Mouse (Mus musculus) liver, embryonic 13.5 days (tissue): ENCODE results near the gene Cyb5b. TPM values are rescaled to one million over a fixed set of nuclear protein-coding genes. Genes with fewer than 3 reads are reported as not detected.
A peak's percentile ranks its signal among the peaks of the same experiment; 100 is the strongest.
"Not testable (repeated sequence)": the region's sequence is repeated elsewhere in the genome, so short reads cannot be mapped to it uniquely, and the experiment has no call there.

Source experiments
- ATAC-seq: fragments of 200-750 bp; cut with Nextera tagmentation; 2 replicates; pipeline ENCODE4 v1.8.0; 2017; ENCODE audit warnings: low read depth, mild to moderate bottlenecking, moderate number of reproducible peaks, moderate library complexity
- DNase-seq: peaks from one replicate; pipeline ENCODE4 v3.0.0; 2022
- H3K27ac ChIP-seq: fragments of 300-500 bp; sonication (generic); 2 replicates; pipeline ENCODE4 v1.5.1; 2015; ENCODE audit warnings: moderate library complexity, mild to moderate bottlenecking, inconsistent platforms
- H3K27me3 ChIP-seq: fragments of 300-500 bp; sonication (generic); 2 replicates; pipeline ENCODE4 v1.6.1; 2015; ENCODE audit warnings: mild to moderate bottlenecking, inconsistent platforms
- H3K36me3 ChIP-seq: fragments of 300-500 bp; sonication (generic); 2 replicates; pipeline ENCODE4 v1.6.1; 2015; ENCODE audit warnings: mild to moderate bottlenecking, inconsistent platforms
- H3K4me1 ChIP-seq: fragments of 300-500 bp; sonication (generic); replicated peaks from 2 replicates; pipeline ENCODE4 v1.6.1; 2015; ENCODE audit warnings: inconsistent platforms
- H3K4me2 ChIP-seq: fragments of 300-500 bp; sonication (generic); 2 replicates; pipeline ENCODE4 v1.6.1; 2015; ENCODE audit warnings: inconsistent platforms, mild to moderate bottlenecking, moderate library complexity
- H3K4me3 ChIP-seq: fragments of 300-500 bp; sonication (generic); replicated peaks from 2 replicates; pipeline ENCODE4 v1.5.1; 2015; ENCODE audit warnings: mild to moderate bottlenecking, inconsistent platforms
- H3K9ac ChIP-seq: fragments of 300-500 bp; sonication (generic); 2 replicates; pipeline ENCODE4 v1.6.1; 2015; ENCODE audit warnings: mild to moderate bottlenecking, inconsistent platforms
- H3K9me3 ChIP-seq: fragments of 300-500 bp; sonication (generic); replicated peaks from 2 replicates; pipeline ENCODE4 v1.6.1; 2016; ENCODE audit warnings: inconsistent platforms
- WGBS: fragments of 180-500 bp; shearing (Covaris S2); methylation state at CpG from one replicate; pipeline ENCODE4 v1.1.7; 2015; ENCODE audit not compliant: insufficient replicate concordance; 5-methylcytosine and 5-hydroxymethylcytosine counted together
- polyA plus RNA-seq: library from polyadenylated mRNA; unstranded; fragments of >200 nt; fragmentation: Nextera tagmentation; extraction: Ambion mirVana; gene quantifications from 2 replicates; pipeline ENCODE4 v1.2.1, GENCODE M21; 2015

Cyb5b gene
- polyA plus RNA-seq, 1 experiment from 2014 or later, result 32.8 TPM

DNA sequence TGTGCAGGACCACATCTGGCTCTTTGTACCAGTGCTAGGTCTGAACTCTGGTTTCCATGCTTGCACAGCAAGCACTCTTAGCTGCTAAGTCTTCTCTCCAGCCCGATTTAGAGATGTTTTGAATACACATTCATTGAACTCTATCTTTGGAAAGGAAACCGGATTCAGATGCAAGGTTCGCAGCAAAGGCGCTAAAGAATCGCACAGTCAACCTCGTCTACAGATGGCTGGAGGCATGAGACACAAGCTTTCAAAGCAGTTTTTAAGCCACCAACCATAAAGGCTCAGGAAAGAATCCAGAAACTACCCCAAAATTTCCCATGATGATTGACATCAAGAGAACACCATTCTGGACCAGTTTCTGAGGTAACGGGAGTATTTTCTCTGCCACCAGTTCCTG, 61.6 kb downstream of the Cyb5b start:
- Histone ChIP-seq H3K36me3 (no peaks in the 10 kb centered on the region), H3K9me3 (no peaks in the 10 kb centered on the region), H3K27ac (no peak overlapping the region), H3K27me3 (0 out of 2 replicates have a peak, but pooled peaks cover 7% of the 10 kb centered on the region), H3K9ac (no peak overlapping the region), H3K4me3 (no peak overlapping the region), H3K4me1 (peaks cover 6% of the 10 kb centered on the region; the same call in 1 of the 2 replicates), H3K4me2 (no peak overlapping the region)
- 79% methylated on average over 7 of the region's 7 CpGs for WGBS
- DNase-seq (no peak), ATAC-seq (no peak)

DNA sequence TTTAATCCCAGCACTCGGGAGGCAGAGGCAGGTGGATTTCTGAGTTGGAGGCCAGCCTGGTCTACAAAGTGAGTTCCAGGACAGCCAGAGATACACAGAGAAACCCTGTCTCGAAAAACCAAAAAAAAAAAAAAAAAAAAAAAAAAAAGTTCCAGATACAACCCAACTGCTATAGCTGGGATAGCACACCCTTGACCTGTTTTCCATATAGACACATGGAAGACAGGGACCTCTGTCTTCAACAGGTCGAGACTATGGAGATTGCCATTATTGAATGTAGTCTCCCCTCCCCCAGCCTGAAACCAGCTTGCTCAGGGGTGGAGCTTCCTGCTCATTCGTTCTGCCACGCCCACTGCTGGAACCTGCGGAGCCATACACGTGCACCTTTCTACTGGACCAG, 66.8 kb downstream of the Cyb5b start:
- H3K27ac ChIP-seq, H3K4me2 ChIP-seq, H3K27me3 ChIP-seq, H3K4me3 ChIP-seq, H3K9me3 ChIP-seq, ATAC-seq, H3K36me3 ChIP-seq, DNase-seq, H3K9ac ChIP-seq: not testable (repeated sequence)
- 50% methylated on average over 7 of the region's 7 CpGs for WGBS
- peaks cover 25% of the 10 kb centered on the region for H3K4me1 ChIP-seq

GRCm38 (mm10) chr8:107218091-107218490, 67.7 kb downstream of the Cyb5b start:
- Histone ChIP-seq H3K36me3 (no peaks in the 10 kb centered on the region), H3K27ac (no peak overlapping the region), H3K27me3 (no peaks in the 10 kb centered on the region), H3K9me3 (no peaks in the 10 kb centered on the region), H3K9ac (no peak overlapping the region), H3K4me2 (no peak overlapping the region), H3K4me1 (peaks cover 32% of the 10 kb centered on the region), H3K4me3 (no peak overlapping the region)
- WGBS, result 55% methylated on average over 8 of the region's 8 CpGs
- ATAC-seq (no peak), DNase-seq (no peak)

DNA sequence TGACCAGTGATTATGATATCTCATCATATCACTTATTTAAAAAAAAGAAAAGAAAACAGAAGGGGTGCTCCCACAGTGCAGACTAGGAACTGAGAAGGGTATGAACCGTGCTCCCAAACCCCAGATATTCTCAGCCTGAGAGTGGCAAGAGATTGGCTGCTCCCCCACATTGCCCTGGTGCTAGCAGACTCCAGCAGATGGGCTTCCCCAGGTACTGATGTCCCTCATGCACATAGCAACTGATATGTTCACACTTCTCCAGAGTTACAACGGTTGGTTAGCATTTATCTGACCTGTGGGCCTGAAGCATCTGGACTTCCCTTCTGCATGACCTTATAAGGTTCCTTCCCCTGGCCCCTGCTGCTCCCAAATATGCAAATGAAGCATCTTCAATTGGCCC, 68.6 kb downstream of the Cyb5b start:
- Histone ChIP-seq H3K4me1 (peaks cover 32% of the 10 kb centered on the region), H3K4me3 (no peak overlapping the region), H3K9ac (no peak overlapping the region), H3K27me3 (no peaks in the 10 kb centered on the region), H3K9me3 (no peaks in the 10 kb centered on the region), H3K27ac (no peak overlapping the region), H3K36me3 (no peaks in the 10 kb centered on the region), H3K4me2 (no peak overlapping the region)
- WGBS, result 31% methylated on average over 2 of the region's 2 CpGs
- no peak for DNase-seq
- ATAC-seq, result peak; percentile 43; the same call in 1 of the 2 replicates

DNA sequence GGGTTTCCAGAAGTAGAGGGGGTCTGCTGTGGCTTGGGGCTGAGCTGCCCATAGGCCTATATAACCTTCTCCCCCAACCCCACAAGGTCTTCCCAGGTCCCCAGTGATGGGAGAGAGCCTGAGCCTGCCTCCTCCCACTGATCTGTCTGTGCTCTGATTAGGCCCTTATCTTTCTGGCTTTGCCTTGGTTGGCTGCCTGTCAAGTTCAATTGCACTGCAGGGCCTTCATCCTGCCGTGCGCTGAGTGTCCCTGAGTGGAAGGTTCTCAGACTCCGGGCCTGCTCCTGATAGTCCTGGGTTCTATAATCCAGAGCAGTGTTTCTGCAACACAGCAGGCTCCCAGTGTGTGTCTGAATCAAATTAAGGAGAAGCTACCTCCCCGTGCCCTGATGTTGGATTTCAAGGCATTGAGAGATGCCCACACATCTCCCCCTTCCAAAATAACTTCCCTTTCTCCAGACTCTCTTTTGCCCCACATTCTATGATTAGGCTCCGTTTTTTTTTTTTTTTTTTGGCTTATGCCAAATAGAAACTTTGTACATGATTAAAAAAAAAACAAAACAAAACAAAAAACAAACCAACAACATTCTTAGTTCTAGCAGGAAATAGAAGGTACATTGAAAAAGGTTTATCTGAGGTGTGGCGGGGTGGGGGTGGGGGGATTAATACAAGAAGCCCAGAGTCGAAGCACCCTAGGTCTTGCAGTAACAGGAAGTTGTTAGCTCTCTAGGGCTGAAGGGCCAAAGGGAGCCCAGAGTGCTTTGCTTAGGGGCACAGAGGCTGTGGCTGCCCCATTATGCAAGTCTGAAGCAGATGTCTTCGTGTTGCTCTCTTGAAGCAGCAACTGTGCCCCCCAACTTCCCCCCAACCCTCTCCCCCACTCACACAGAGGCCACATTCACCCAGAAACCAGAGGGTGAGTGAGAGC, 71.7 kb downstream of the Cyb5b start:
- Histone ChIP-seq H3K4me3 (no peak overlapping the region), H3K36me3 (no peaks in the 10 kb centered on the region), H3K27me3 (no peaks in the 10 kb centered on the region), H3K9ac (no peak overlapping the region), H3K4me1 (peaks cover 32% of the 10 kb centered on the region), H3K27ac (no peak overlapping the region), H3K9me3 (no peaks in the 10 kb centered on the region), H3K4me2 (no peak overlapping the region)
- DNase-seq (peak; percentile 16), ATAC-seq (peak; percentile 69)
- 24% methylated on average over 8 of the region's 8 CpGs for WGBS

DNA sequence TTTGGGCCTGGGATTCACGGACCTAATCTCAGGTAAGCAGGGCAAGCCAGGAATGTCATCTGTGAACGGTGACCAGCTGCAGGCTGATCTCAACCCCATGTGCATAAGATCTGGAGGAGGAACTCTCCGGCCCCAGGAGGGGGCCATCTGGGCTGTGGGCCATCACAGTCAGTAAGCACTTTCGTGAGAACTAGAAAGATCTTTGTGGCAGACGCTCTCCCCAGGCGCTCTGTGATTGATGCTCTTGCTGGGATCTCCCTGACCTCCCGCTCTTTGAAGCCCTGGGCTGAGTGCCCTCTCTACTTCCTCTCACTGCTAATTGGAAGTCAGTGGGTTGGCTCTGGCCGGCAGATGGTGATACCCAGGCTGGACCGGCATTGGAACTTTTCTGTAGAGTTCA, 75.7 kb downstream of the Cyb5b start:
- WGBS, result 49% methylated on average over 9 of the region's 9 CpGs
- H3K9ac ChIP-seq, result no peak overlapping the region
- H3K4me3 ChIP-seq, result no peak overlapping the region
- no peaks in the 10 kb centered on the region for H3K36me3 ChIP-seq
- no peak for ATAC-seq
- no peaks in the 10 kb centered on the region for H3K27me3 ChIP-seq
- no peak for DNase-seq
- H3K9me3 ChIP-seq, result no peaks in the 10 kb centered on the region
- H3K4me2 ChIP-seq, result no peak overlapping the region
- peaks cover 14% of the 10 kb centered on the region for H3K4me1 ChIP-seq
- no peak overlapping the region for H3K27ac ChIP-seq

DNA sequence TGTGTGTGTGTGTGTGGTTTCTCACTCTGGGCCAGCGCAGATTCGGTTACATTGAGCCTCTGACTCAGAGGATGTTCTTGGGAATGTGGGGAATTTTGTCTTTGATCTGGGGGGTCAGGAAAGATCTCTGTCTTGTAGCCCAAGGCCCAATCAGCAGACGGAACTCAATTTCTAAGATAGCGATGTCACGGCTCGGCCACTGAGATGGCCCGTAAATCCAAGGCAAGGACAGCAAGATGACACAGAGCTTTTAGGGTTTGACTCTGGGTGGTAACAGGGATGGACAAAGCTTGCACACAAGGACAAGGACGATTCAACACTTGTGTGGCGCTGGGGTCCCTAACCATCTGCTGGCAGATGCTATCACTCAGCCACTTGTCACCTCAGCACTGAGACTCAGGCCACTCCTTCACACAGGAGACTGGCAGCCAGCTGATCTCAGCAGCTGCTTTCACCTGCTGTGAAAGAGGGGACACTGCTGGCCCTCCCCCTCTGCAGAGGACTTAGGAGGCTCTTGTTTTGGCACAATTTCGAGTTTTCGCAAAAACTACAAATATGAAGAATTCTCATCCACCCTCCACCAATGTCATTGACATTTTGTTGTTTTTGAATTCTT, 76.7 kb downstream of the Cyb5b start:
- Histone ChIP-seq H3K9me3 (no peaks in the 10 kb centered on the region), H3K27me3 (no peaks in the 10 kb centered on the region), H3K36me3 (no peaks in the 10 kb centered on the region), H3K4me1 (peaks cover 8% of the 10 kb centered on the region), H3K27ac (no peak overlapping the region), H3K4me3 (no peak overlapping the region), H3K4me2 (no peak overlapping the region), H3K9ac (no peak overlapping the region)
- 68% methylated on average over 11 of the region's 11 CpGs for WGBS
- no peak for ATAC-seq
- DNase-seq, result no peak

DNA sequence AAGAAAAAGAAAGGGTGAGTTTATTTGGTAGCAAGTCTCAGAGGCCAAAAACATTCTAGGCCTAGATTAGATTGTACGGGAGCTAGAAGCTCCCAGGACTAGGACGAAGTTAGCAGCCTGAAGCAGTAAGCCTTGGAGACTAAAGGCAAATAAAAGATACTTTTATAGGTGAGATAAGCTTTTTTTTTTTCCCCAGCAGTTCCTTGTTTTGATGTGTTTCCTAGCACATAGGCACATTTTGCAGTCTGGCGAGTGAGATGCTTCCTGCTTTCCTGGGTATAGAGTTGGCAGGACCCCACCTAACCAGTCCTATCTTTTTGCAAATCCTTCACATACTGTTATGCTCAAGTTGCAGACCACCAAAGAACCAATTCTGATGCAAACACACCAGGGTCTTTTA, 82.8 kb downstream of the Cyb5b start:
- Histone ChIP-seq H3K4me1 (no peaks in the 10 kb centered on the region), H3K4me3 (no peak overlapping the region), H3K9ac (no peak overlapping the region), H3K36me3 (no peaks in the 10 kb centered on the region), H3K27me3 (no peaks in the 10 kb centered on the region), H3K4me2 (no peak overlapping the region), H3K9me3 (no peaks in the 10 kb centered on the region), H3K27ac (no peak overlapping the region)
- no peak for ATAC-seq
- 73% methylated on average over 3 of the region's 3 CpGs for WGBS
- no peak for DNase-seq

GRCm38 (mm10) chr8:107233718-107234117, 83.3 kb downstream of the Cyb5b start:
- Histone ChIP-seq H3K36me3 (no peaks in the 10 kb centered on the region), H3K4me1 (no peaks in the 10 kb centered on the region), H3K9ac (no peak overlapping the region), H3K4me3 (no peak overlapping the region), H3K27ac (no peak overlapping the region), H3K27me3 (no peaks in the 10 kb centered on the region), H3K4me2 (no peak overlapping the region), H3K9me3 (no peaks in the 10 kb centered on the region)
- DNase-seq, result no peak
- no peak for ATAC-seq
- 31% methylated on average over 2 of the region's 2 CpGs for WGBS
